Mouse (Mus musculus): Measurements from ENCODE around the gene Gm11034. TPM values are rescaled to one million over a fixed set of nuclear protein-coding genes. Genes with fewer than 3 reads are reported as not detected.

The Gm11034 gene
- polyA plus RNA-seq, 1 experiment = not detected

DNA sequence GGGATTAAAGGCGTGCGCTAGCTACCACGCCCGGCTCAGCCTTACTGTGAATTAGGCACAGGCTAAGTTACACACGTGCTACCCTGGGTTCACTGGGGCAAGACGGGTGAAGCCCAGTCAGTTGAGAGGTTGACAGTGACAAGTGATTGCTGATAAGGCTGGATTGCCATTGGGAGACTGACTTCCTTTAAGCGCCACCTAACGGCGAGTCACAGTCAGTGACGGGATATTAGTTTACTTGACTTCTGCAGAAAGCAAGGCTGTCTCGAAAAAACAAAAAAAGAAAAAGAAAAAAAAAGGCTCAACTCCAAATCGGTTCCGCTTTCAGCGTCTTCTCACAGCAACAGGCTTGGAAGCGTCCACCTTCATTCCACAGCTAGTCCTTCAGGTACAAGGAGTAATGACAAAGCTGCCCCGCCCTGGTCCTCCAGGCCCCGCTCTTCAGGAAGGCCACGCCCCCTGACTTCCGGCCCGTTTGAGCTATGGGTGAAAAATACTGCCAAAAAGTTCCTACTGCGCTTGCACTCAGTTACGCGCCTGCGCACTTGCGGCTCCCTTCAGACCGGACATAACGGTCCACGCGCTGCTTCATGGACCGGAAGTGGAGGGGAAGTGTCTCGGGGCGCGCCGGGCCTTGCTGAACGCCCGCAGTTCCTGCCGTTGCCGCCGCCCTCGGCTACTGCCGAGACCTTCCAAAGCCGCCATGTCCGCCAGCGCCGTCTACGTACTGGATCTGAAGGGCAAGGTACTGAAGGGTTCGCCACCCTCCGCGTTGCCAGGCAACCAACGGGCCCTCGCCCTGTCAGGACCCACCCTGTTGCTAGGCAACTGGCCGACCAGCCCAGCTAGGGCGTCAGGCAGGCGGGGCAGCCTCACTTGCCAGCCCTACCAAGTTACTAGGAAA lies 26.3 kb upstream of the Gm11034 start, which contains the start of gene Ap1m1:
Ap1m1 (plus strand) TSS at position 520 of the 904 bp plus-strand sequence.
- WGBS = 1% methylated on average over 54 of the region's 54 CpGs
- Histone ChIP-seq H3K36me3 (ENCODE audit: control insufficient read depth, insufficient read depth, low read length) (no peaks in the 10 kb centered on the region), H3K27ac (ENCODE audit: control insufficient read depth, insufficient read depth, low read length) (peak within 1 kb of the TSS; percentile 70), H3K27me3 (ENCODE audit: control insufficient read depth, insufficient read depth, low read length) (no peaks in the 10 kb centered on the region), H3K4me3 (ENCODE audit: control insufficient read depth, insufficient read depth, low read length) (peak within 1 kb of the TSS; percentile 73), H3K4me1 (replicated peaks; ENCODE audit: control insufficient read depth, insufficient read depth, low read length) (peaks cover 21% of the 10 kb centered on the region)
- peak; percentile 96 for DNase-seq
- TF ChIP-seq CTCF (IDR thresholded peaks at IDR 0.05; ENCODE audit: borderline replicate concordance, control insufficient read depth, extremely low read depth, insufficient read depth, low read length, poor library complexity) (peak; percentile 62; the same call in 1 of the 2 replicates), POLR2A (IDR thresholded peaks at IDR 0.05; ENCODE audit: control insufficient read depth, extremely low read depth, insufficient read depth, low read length, poor library complexity) (peak; percentile 59)

- 95% methylated on average over 5 of the region's 5 CpGs for WGBS
- DNase-seq = no peak
- no peaks in the 10 kb centered on the region for H3K27me3 ChIP-seq (ENCODE audit: control insufficient read depth, insufficient read depth, low read length)
- H3K4me3 ChIP-seq (ENCODE audit: control insufficient read depth, insufficient read depth, low read length) = no peak overlapping the region
- no peak for TF ChIP-seq CTCF (IDR thresholded peaks at IDR 0.05; ENCODE audit: borderline replicate concordance, control insufficient read depth, extremely low read depth, insufficient read depth, low read length, poor library complexity)
- TF ChIP-seq POLR2A (IDR thresholded peaks at IDR 0.05; ENCODE audit: control insufficient read depth, extremely low read depth, insufficient read depth, low read length, poor library complexity) = no peak
- peaks cover 6% of the 10 kb centered on the region for H3K4me1 ChIP-seq (replicated peaks; ENCODE audit: control insufficient read depth, insufficient read depth, low read length)
- no peak overlapping the region for H3K27ac ChIP-seq (ENCODE audit: control insufficient read depth, insufficient read depth, low read length)
- peaks cover 17% of the 10 kb centered on the region for H3K36me3 ChIP-seq (ENCODE audit: control insufficient read depth, insufficient read depth, low read length)
Observed at GRCm38 (mm10) chr8:72222656-72223055, 9.2 kb upstream of the Gm11034 start.

GRCm38 (mm10) chr8:72220758-72221157 lies 7.3 kb upstream of the Gm11034 start:
- WGBS = 77% methylated on average over 4 of the region's 4 CpGs
- peaks cover 17% of the 10 kb centered on the region for H3K36me3 ChIP-seq (ENCODE audit: control insufficient read depth, insufficient read depth, low read length)
- no peak overlapping the region for H3K4me3 ChIP-seq (ENCODE audit: control insufficient read depth, insufficient read depth, low read length)
- no peaks in the 10 kb centered on the region for H3K27me3 ChIP-seq (ENCODE audit: control insufficient read depth, insufficient read depth, low read length)
- H3K27ac ChIP-seq (ENCODE audit: control insufficient read depth, insufficient read depth, low read length) = no peak overlapping the region
- no peak for TF ChIP-seq CTCF (IDR thresholded peaks at IDR 0.05; ENCODE audit: borderline replicate concordance, control insufficient read depth, extremely low read depth, insufficient read depth, low read length, poor library complexity)
- no peak for TF ChIP-seq POLR2A (IDR thresholded peaks at IDR 0.05; ENCODE audit: control insufficient read depth, extremely low read depth, insufficient read depth, low read length, poor library complexity)
- DNase-seq = no peak
- H3K4me1 ChIP-seq (replicated peaks; ENCODE audit: control insufficient read depth, insufficient read depth, low read length) = peaks cover 12% of the 10 kb centered on the region

GRCm38 (mm10) chr8:72219541-72220363 lies 6.3 kb upstream of the Gm11034 start, which contains the start of gene Fam32a:
TSS of gene Fam32a (plus strand) at chr8:72219730.
- WGBS = 10% methylated on average over 39 of the region's 39 CpGs
- H3K27ac ChIP-seq (ENCODE audit: control insufficient read depth, insufficient read depth, low read length) = peak within 1 kb of the TSS; percentile 66; the same call in 1 of the 2 replicates
- no peaks in the 10 kb centered on the region for H3K27me3 ChIP-seq (ENCODE audit: control insufficient read depth, insufficient read depth, low read length)
- H3K4me1 ChIP-seq (replicated peaks; ENCODE audit: control insufficient read depth, insufficient read depth, low read length) = peaks cover 16% of the 10 kb centered on the region
- H3K4me3 ChIP-seq (ENCODE audit: control insufficient read depth, insufficient read depth, low read length) = peak within 1 kb of the TSS; percentile 83
- peak; percentile 83 for DNase-seq
- TF ChIP-seq CTCF (IDR thresholded peaks at IDR 0.05; ENCODE audit: borderline replicate concordance, control insufficient read depth, extremely low read depth, insufficient read depth, low read length, poor library complexity) (no peak), POLR2A (IDR thresholded peaks at IDR 0.05; ENCODE audit: control insufficient read depth, extremely low read depth, insufficient read depth, low read length, poor library complexity) (peak; percentile 73)
- H3K36me3 ChIP-seq (ENCODE audit: control insufficient read depth, insufficient read depth, low read length) = peaks cover 17% of the 10 kb centered on the region

- WGBS = 73% methylated on average over 10 of the region's 10 CpGs
- no peak overlapping the region for H3K27ac ChIP-seq (ENCODE audit: control insufficient read depth, insufficient read depth, low read length)
Observed at GRCm38 (mm10) chr8:72218781-72219540, 5.5 kb upstream of the Gm11034 start.

More at GRCm38 (mm10) chr8:72218781-72219540, 5.5 kb upstream of the Gm11034 start:
- Histone ChIP-seq H3K4me3 (ENCODE audit: control insufficient read depth, insufficient read depth, low read length) (no peak overlapping the region), H3K4me1 (replicated peaks; ENCODE audit: control insufficient read depth, insufficient read depth, low read length) (peaks cover 16% of the 10 kb centered on the region), H3K36me3 (ENCODE audit: control insufficient read depth, insufficient read depth, low read length) (peaks cover 17% of the 10 kb centered on the region), H3K27me3 (ENCODE audit: control insufficient read depth, insufficient read depth, low read length) (no peaks in the 10 kb centered on the region)
- TF ChIP-seq POLR2A (IDR thresholded peaks at IDR 0.05; ENCODE audit: control insufficient read depth, extremely low read depth, insufficient read depth, low read length, poor library complexity) = no peak
- TF ChIP-seq CTCF (IDR thresholded peaks at IDR 0.05; ENCODE audit: borderline replicate concordance, control insufficient read depth, extremely low read depth, insufficient read depth, low read length, poor library complexity) = no peak
- DNase-seq = no peak
